Mouse (Mus musculus) embryonic stem cell, embryonic (primary cell): ENCODE measurements around the gene Col23a1.

Experiments used
- CTCF ChIA-PET, 4 experiments: fragments of 300-600 bp in 2 of 4; fragments of 350-600 bp in 2 of 4; sonication (Branson Sonifier 250); formaldehyde crosslinking; loops; one replicate each; lab custom pipeline; 2022; ENCODE audit warnings: inconsistent platforms in 2 of 4; lab: Charles Lee
- POLR2A ChIA-PET, 4 experiments: fragments of 300-600 bp in 2 of 4; fragments of 350-600 bp in 2 of 4; sonication (Branson Sonifier 250); formaldehyde crosslinking; loops; one replicate each; lab custom pipeline; 2022; ENCODE audit warnings: antibody characterized with exemption in 4 of 4, inconsistent platforms in 1 of 4; lab: Charles Lee

The Col23a1 gene

GRCm38 (mm10) chr11:51616113-51616512 lies 326.4 kb downstream of the Col23a1 start:
- ChIA-PET POLR2A (interaction anchor here (0.6 to 62.0 kb wide), 25 partner anchors 5 to 1851 kb away, joined by 3 to 3635 read pairs (median 39); partner anchors contain the start of genes Hnrnpab (in 4 of the 4), 0610009B22Rik (in 3 of the 4), D930048N14Rik (in 2 of the 4) and N4bp3 (in 2 of the 4)), CTCF (interaction anchor here (0.6 to 4.6 kb wide), 11 partner anchors 14 to 615 kb away, joined by 3 to 76 read pairs (median 4); no protein-coding TSS in a partner anchor)

- POLR2A ChIA-PET, result interaction anchor here (0.6 to 62.0 kb wide), 48 partner anchors 6 to 1681 kb away, joined by 3 to 3635 read pairs (median 4); partner anchors contain the start of genes 0610009B22Rik (in 4 of the 4), Hnrnpab (in 4 of the 4), N4bp3 (in 3 of the 4) and Rmnd5b (in 3 of the 4)
- CTCF ChIA-PET, result interaction anchor here (0.6 to 4.6 kb wide), 38 partner anchors 8 to 385 kb away, joined by 3 to 76 read pairs (median 5); partner anchors contain the start of genes 0610009B22Rik (in 4 of the 4), Hnrnpab (in 2 of the 4), D930048N14Rik (in 1 of the 4) and N4bp3 (in 1 of the 4)
These were observed 328.0 kb downstream of the Col23a1 start for GRCm38 (mm10) chr11:51617693-51618092.

- ChIA-PET CTCF (interaction anchor here (0.7 to 4.6 kb wide), 14 partner anchors 13 to 1032 kb away, joined by 3 to 76 read pairs (median 6); partner anchors contain the start of genes 0610009B22Rik (in 2 of the 4), Hnrnpab (in 2 of the 4), Phykpl (in 1 of the 4) and Rmnd5b (in 1 of the 4)), POLR2A (interaction anchor here (0.5 to 62.0 kb wide), 54 partner anchors 5 to 1890 kb away, joined by 3 to 3635 read pairs (median 7); partner anchors contain the start of genes Hnrnpab (in 4 of the 4), 0610009B22Rik (in 3 of the 4), D930048N14Rik (in 3 of the 4) and N4bp3 (in 3 of the 4))
These were observed 329.2 kb downstream of the Col23a1 start for GRCm38 (mm10) chr11:51618894-51619408.

GRCm38 (mm10) chr11:51619409-51620060 lies 329.8 kb downstream of the Col23a1 start, which contains the start of gene Nhp2:
Gene Nhp2, plus strand, starts transcription at chr11:51619735.
- ChIA-PET POLR2A (interaction anchor here (0.5 to 62.0 kb wide), 53 partner anchors 4 to 1669 kb away, joined by 3 to 3635 read pairs (median 7); partner anchors contain the start of genes Hnrnpab (in 4 of the 4), 0610009B22Rik (in 3 of the 4), D930048N14Rik (in 3 of the 4) and N4bp3 (in 3 of the 4)), CTCF (interaction anchor here in 3 of 4 experiments (0.6 to 3.9 kb wide), 10 partner anchors 10 to 357 kb away, joined by 3 to 75 read pairs (median 3); partner anchors contain the start of genes Hnrnpab (in 2 of the 3), 0610009B22Rik (in 1 of the 3), Phykpl (in 1 of the 3) and Rmnd5b (in 1 of the 3))

- CTCF ChIA-PET, result interaction anchor here in 3 of 4 experiments (0.7 to 3.9 kb wide), 5 partner anchors 35 to 356 kb away, joined by 3 to 75 read pairs (median 4); partner anchors contain the start of genes 0610009B22Rik (in 1 of the 3) and Phykpl (in 1 of the 3)
These were observed 330.4 kb downstream of the Col23a1 start for GRCm38 (mm10) chr11:51620084-51620483.

GRCm38 (mm10) chr11:51621776-51622175 lies 332.1 kb downstream of the Col23a1 start:
- CTCF ChIA-PET, result interaction anchor here in 1 of 4 experiments (1.2 kb wide), 1 partner anchor 66 kb away, joined by 3 read pairs; no protein-coding TSS in a partner anchor
- POLR2A ChIA-PET, result interaction anchor here (0.6 to 62.0 kb wide), 25 partner anchors 2 to 569 kb away, joined by 3 to 3635 read pairs (median 7); partner anchors contain the start of genes Hnrnpab (in 4 of the 4), Rmnd5b (in 3 of the 4), 0610009B22Rik (in 2 of the 4) and D930048N14Rik (in 2 of the 4)

More at GRCm38 (mm10) chr11:51620084-51620483, 330.4 kb downstream of the Col23a1 start:
- POLR2A ChIA-PET, result interaction anchor here (0.5 to 62.0 kb wide), 34 partner anchors 4 to 1347 kb away, joined by 3 to 3635 read pairs (median 13); partner anchors contain the start of genes Hnrnpab (in 4 of the 4), 0610009B22Rik (in 3 of the 4), D930048N14Rik (in 3 of the 4) and N4bp3 (in 3 of the 4)

GRCm38 (mm10) chr11:51622971-51623491 lies 333.3 kb downstream of the Col23a1 start:
- CTCF ChIA-PET, result interaction anchor here in 1 of 4 experiments (0.7 kb wide), 1 partner anchor 59 kb away, joined by 3 read pairs; no protein-coding TSS in a partner anchor
- POLR2A ChIA-PET, result interaction anchor here (0.6 to 62.0 kb wide), 15 partner anchors 1 to 65 kb away, joined by 3 to 3635 read pairs (median 164); partner anchors contain the start of genes Hnrnpab (in 3 of the 4), 0610009B22Rik (in 2 of the 4), D930048N14Rik (in 2 of the 4) and N4bp3 (in 2 of the 4)

- ChIA-PET CTCF (interaction anchor here (0.6 to 1.8 kb wide), 6 partner anchors 11 to 78 kb away, joined by 3 to 7 read pairs (median 6); no protein-coding TSS in a partner anchor), POLR2A (interaction anchor here (0.7 to 62.0 kb wide), 29 partner anchors 1 to 78 kb away, joined by 3 to 3635 read pairs (median 6); partner anchors contain the start of genes Hnrnpab (in 4 of the 4), Rmnd5b (in 4 of the 4), 0610009B22Rik (in 3 of the 4) and D930048N14Rik (in 3 of the 4))
These were observed 335.6 kb downstream of the Col23a1 start for GRCm38 (mm10) chr11:51625187-51625820.

- ChIA-PET POLR2A (interaction anchor here (0.9 to 62.0 kb wide), 15 partner anchors 3 to 61 kb away, joined by 3 to 3635 read pairs (median 54); partner anchors contain the start of genes Nhp2 (in 3 of the 4), 0610009B22Rik (in 2 of the 4), D930048N14Rik (in 2 of the 4) and Hnrnpab (in 2 of the 4)), CTCF (interaction anchor here in 2 of 4 experiments (1.2 kb wide), 2 partner anchors 54 kb away, joined by 4 to 6 read pairs; no protein-coding TSS in a partner anchor)
These were observed 337.7 kb downstream of the Col23a1 start for GRCm38 (mm10) chr11:51627425-51627824.

GRCm38 (mm10) chr11:51627907-51628306 lies 338.2 kb downstream of the Col23a1 start:
- ChIA-PET POLR2A (interaction anchor here in 3 of 4 experiments (1.2 to 62.0 kb wide), 11 partner anchors 4 to 61 kb away, joined by 3 to 3635 read pairs (median 240); partner anchors contain the start of genes Nhp2 (in 3 of the 3), 0610009B22Rik (in 2 of the 3), D930048N14Rik (in 2 of the 3) and Hnrnpab (in 2 of the 3)), CTCF (interaction anchor here in 1 of 4 experiments (1.2 kb wide), 1 partner anchor 54 kb away, joined by 4 read pairs; no protein-coding TSS in a partner anchor)

GRCm38 (mm10) chr11:51629651-51630314 lies 340.1 kb downstream of the Col23a1 start:
- ChIA-PET POLR2A (interaction anchor here (0.6 to 62.0 kb wide), 30 partner anchors 6 to 653 kb away, joined by 3 to 3635 read pairs (median 5); partner anchors contain the start of genes Hnrnpab (in 4 of the 4), 0610009B22Rik (in 2 of the 4), D930048N14Rik (in 2 of the 4) and N4bp3 (in 2 of the 4)), CTCF (interaction anchor here (0.5 to 2.3 kb wide), 4 partner anchors 10 to 52 kb away, joined by 3 to 8 read pairs (median 6); partner anchors contain the start of gene Nhp2 (in 1 of the 4))

- POLR2A ChIA-PET, result interaction anchor here (0.5 to 62.0 kb wide), 18 partner anchors 8 to 71 kb away, joined by 3 to 3635 read pairs (median 7); partner anchors contain the start of genes 0610009B22Rik (in 3 of the 4), D930048N14Rik (in 2 of the 4), Hnrnpab (in 2 of the 4) and N4bp3 (in 2 of the 4)
- CTCF ChIA-PET, result interaction anchor here in 1 of 4 experiments (0.9 kb wide), 1 partner anchor 18 kb away, joined by 3 read pairs; no protein-coding TSS in a partner anchor
These were observed 342.5 kb downstream of the Col23a1 start for GRCm38 (mm10) chr11:51632130-51632753.

- ChIA-PET POLR2A (interaction anchor here (0.7 to 62.0 kb wide), 28 partner anchors 9 to 1480 kb away, joined by 3 to 3635 read pairs (median 5); partner anchors contain the start of genes 0610009B22Rik (in 3 of the 4), D930048N14Rik (in 2 of the 4), Hnrnpab (in 2 of the 4) and N4bp3 (in 2 of the 4)), CTCF (interaction anchor here in 3 of 4 experiments (0.6 to 1.3 kb wide), 5 partner anchors 16 to 189 kb away, joined by 3 to 8 read pairs (median 4); no protein-coding TSS in a partner anchor)
These were observed 343.5 kb downstream of the Col23a1 start for GRCm38 (mm10) chr11:51633200-51633599.
